Mouse (Mus musculus) retina, adult 2 months (tissue): ENCODE data around the gene Nell1.

ENCODE experiments used
- DNase-seq: peaks from one replicate; pipeline ENCODE4 v3.0.0-alpha.2; 2012; ENCODE audit warnings: low read depth, low spot score

Nell1 gene

GRCm38 (mm10) chr7:50850271-50850670 lies 875.6 kb downstream of the Nell1 start:
- DNase-seq, result no peak

GRCm38 (mm10) chr7:50870181-50870580 lies 895.5 kb downstream of the Nell1 start:
- no peak for DNase-seq

DNA sequence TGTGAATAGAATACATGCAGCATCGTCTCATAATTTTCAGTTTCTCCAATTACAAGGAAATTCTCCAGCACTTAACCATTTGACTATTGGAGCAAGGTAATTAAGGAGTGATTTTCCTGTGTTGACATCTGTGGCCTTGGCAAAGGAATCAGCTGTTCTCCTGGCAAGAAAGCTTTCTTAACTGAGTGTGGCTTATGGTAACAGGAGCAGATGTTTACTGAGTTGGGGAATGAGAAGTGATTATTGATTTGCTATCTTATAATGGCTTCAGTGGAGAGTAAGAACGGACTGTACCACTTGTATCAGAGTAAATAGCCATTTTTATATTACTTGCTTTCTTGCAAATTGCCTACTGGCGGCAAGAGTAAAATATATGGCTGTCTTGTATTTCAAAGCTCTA lies 913.0 kb downstream of the Nell1 start:
- no peak for DNase-seq

DNA sequence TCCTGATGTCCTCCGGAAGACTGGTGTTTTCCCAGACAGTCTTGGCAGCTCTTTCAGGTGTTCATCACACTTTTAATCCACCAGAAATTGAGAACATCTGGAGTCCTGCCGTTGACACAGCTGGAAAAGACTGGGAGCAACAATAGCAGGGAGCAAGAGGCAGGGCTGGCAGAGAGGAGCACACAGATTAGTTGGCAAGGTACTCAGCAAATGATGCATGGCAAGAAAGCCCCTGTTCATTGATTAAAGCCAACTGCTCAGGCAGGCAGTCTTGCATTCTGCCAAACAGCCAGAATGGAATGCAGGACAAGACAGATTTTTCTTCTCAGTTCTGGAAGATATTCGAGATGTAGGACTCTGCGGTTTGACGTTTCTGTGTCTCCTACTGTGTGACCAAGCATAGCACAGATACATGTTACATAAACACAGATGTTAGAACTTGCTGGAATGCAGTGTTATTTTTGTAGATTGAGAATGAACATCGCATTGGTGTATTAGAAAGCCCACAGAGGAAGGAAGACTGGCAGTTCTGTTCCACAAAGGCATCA lies 925.0 kb downstream of the Nell1 start:
- no peak for DNase-seq
